Mouse (Mus musculus): Measurements from ENCODE around the gene Scube1.

GRCm38 (mm10) chr15:83606216-83606615 is 118.6 kb downstream of the Scube1 start:
- no peak for TF ChIP-seq CTCF (IDR thresholded peaks at IDR 0.05; ENCODE audit: extremely low read depth, insufficient read length, insufficient replicate concordance, low read depth, low read length)
- TF ChIP-seq POLR2A (IDR thresholded peaks at IDR 0.05; ENCODE audit: low read depth, low read length), result no peak
